Mouse (Mus musculus): ENCODE data around the gene Rhof. TPM values are rescaled to one million over a fixed set of nuclear protein-coding genes. Genes with fewer than 3 reads are reported as not detected.
"Not testable (repeated sequence)": the region's sequence is repeated elsewhere in the genome, so short reads cannot be mapped to it uniquely, and the experiment has no call there.

Rhof gene
- polyA plus RNA-seq, 1 experiment from 2014 or later: 2.8 TPM

GRCm38 (mm10) chr5:123067395-123067995 lies 65.0 kb downstream of the Rhof start:
- no peak overlapping the region for H3K9ac ChIP-seq
- H3K36me3 ChIP-seq: no peaks in the 10 kb centered on the region
- no peaks in the 10 kb centered on the region for H3K4me1 ChIP-seq
- H3K27ac ChIP-seq: no peak overlapping the region
- H3K4me2 ChIP-seq (replicated peaks): no peak overlapping the region
- H3K9me3 ChIP-seq (replicated peaks): no peaks in the 10 kb centered on the region
- H3K27me3 ChIP-seq: no peaks in the 10 kb centered on the region
- no peak overlapping the region for H3K4me3 ChIP-seq
- WGBS: 27% methylated on average over 6 of the region's 6 CpGs
- ATAC-seq (ENCODE audit: low FRiP score): no peak

DNA sequence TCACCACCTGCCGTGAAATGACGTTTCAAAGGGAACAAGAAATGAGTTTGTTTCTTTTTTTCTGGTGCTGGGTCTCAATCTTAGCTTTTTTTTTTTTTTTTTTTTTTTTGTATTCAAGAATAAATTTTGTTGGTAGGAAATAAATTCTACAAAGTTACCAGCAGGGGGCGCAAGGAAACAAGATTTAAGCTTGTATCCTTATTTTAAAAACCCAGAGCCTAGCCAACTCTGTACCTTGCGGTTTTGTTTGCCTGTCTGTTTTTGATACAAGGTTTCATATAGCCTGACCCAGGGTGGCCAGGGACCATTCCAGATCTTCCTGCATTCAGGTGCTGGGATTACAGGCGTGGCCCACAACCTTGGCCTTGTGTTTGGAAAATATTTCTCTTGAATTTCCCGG lies 68.3 kb downstream of the Rhof start:
- Histone ChIP-seq H3K4me2 (replicated peaks) (no peak overlapping the region), H3K4me1 (no peaks in the 10 kb centered on the region), H3K27me3 (no peaks in the 10 kb centered on the region), H3K9me3 (replicated peaks) (no peaks in the 10 kb centered on the region), H3K9ac (no peak overlapping the region), H3K36me3 (no peaks in the 10 kb centered on the region), H3K27ac (no peak overlapping the region), H3K4me3 (no peak overlapping the region)
- no peak for ATAC-seq (ENCODE audit: low FRiP score)
- WGBS: 35% methylated on average over 6 of the region's 6 CpGs

GRCm38 (mm10) chr5:123063141-123063540 lies 69.4 kb downstream of the Rhof start:
- 88% methylated on average over 3 of the region's 3 CpGs for WGBS
- no peak for ATAC-seq (ENCODE audit: low FRiP score)
- no peak overlapping the region for H3K9ac ChIP-seq
- H3K4me2 ChIP-seq (replicated peaks): no peak overlapping the region
- H3K4me1 ChIP-seq: no peaks in the 10 kb centered on the region; the same call in 1 of the 2 replicates
- no peaks in the 10 kb centered on the region for H3K27me3 ChIP-seq
- no peak overlapping the region for H3K4me3 ChIP-seq
- no peaks in the 10 kb centered on the region for H3K9me3 ChIP-seq (replicated peaks)
- H3K36me3 ChIP-seq: no peaks in the 10 kb centered on the region
- no peak overlapping the region for H3K27ac ChIP-seq

GRCm38 (mm10) chr5:123061402-123061749 lies 71.1 kb downstream of the Rhof start:
- H3K9me3 ChIP-seq (replicated peaks); ATAC-seq (ENCODE audit: low FRiP score); H3K4me2 ChIP-seq (replicated peaks); H3K9ac ChIP-seq; H3K4me3 ChIP-seq; H3K27ac ChIP-seq; H3K4me1 ChIP-seq; H3K36me3 ChIP-seq; H3K27me3 ChIP-seq: not testable (repeated sequence)
- 74% methylated on average over 6 of the region's 6 CpGs for WGBS

DNA sequence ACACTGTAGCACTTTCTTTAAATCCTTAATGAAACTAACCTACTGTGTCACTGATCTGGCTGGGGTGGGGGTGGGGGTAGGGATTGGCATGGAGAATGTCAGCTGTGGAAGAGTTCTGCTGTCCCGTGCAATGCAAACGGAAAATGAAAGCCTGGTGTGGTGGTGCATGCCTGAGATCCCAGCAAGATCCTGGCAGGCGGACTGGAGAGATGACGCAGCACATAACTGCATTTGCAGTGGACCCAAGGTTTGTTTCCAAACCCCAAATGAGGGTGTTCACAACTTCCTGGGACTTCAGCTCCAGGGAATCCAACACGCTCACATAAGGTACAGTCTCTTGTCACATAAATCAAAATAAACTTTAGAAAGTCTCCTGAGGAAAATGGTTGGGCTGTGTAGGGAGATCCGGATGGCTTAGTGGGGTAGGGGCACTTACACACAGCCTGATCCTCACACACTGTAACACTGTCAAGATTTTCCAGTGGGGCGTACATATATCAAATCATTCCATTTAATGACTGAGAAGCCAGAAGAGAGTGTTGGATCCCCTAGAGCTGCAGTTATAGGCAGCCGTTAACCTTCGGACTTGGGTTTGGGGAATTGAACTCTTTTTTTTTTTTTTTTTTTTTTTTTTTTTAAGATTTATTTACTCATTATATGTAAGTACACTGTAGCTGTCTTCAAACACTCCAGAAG lies 71.6 kb downstream of the Rhof start:
- no peak overlapping the region for H3K27ac ChIP-seq
- no peak for ATAC-seq (ENCODE audit: low FRiP score)
- H3K4me3 ChIP-seq: no peak overlapping the region
- H3K27me3 ChIP-seq: no peaks in the 10 kb centered on the region
- no peaks in the 10 kb centered on the region for H3K36me3 ChIP-seq
- H3K9ac ChIP-seq: no peak overlapping the region
- no peaks in the 10 kb centered on the region for H3K9me3 ChIP-seq (replicated peaks)
- no peaks in the 10 kb centered on the region; the same call in 1 of the 2 replicates for H3K4me1 ChIP-seq
- no peak overlapping the region for H3K4me2 ChIP-seq (replicated peaks)
- WGBS: 77% methylated on average over 9 of the region's 9 CpGs

- no peaks in the 10 kb centered on the region for H3K27me3 ChIP-seq
- WGBS: 41% methylated on average over 14 of the region's 14 CpGs
- no peak overlapping the region for H3K4me2 ChIP-seq (replicated peaks)
- H3K27ac ChIP-seq: no peak overlapping the region
- H3K4me3 ChIP-seq: no peak overlapping the region
- no peaks in the 10 kb centered on the region for H3K9me3 ChIP-seq (replicated peaks)
- no peak for ATAC-seq (ENCODE audit: low FRiP score)
- H3K9ac ChIP-seq: no peak overlapping the region
- no peaks in the 10 kb centered on the region; the same call in 1 of the 2 replicates for H3K4me1 ChIP-seq
- H3K36me3 ChIP-seq: no peaks in the 10 kb centered on the region
Observed at GRCm38 (mm10) chr5:123059757-123060520, 72.6 kb downstream of the Rhof start.

- Histone ChIP-seq H3K27ac (peak overlapping the region; percentile 45; the same call in 1 of the 2 replicates), H3K4me3 (peak overlapping the region; percentile 37), H3K4me1 (no peaks in the 10 kb centered on the region; the same call in 1 of the 2 replicates), H3K36me3 (no peaks in the 10 kb centered on the region), H3K9me3 (replicated peaks) (no peaks in the 10 kb centered on the region), H3K4me2 (replicated peaks) (peak overlapping the region; percentile 47), H3K9ac (peak overlapping the region; percentile 5; the same call in 1 of the 2 replicates), H3K27me3 (no peaks in the 10 kb centered on the region)
- ATAC-seq (ENCODE audit: low FRiP score): no peak
- 47% methylated on average over 16 of the region's 16 CpGs for WGBS
Observed at GRCm38 (mm10) chr5:123058251-123059102, 74.0 kb downstream of the Rhof start.

DNA sequence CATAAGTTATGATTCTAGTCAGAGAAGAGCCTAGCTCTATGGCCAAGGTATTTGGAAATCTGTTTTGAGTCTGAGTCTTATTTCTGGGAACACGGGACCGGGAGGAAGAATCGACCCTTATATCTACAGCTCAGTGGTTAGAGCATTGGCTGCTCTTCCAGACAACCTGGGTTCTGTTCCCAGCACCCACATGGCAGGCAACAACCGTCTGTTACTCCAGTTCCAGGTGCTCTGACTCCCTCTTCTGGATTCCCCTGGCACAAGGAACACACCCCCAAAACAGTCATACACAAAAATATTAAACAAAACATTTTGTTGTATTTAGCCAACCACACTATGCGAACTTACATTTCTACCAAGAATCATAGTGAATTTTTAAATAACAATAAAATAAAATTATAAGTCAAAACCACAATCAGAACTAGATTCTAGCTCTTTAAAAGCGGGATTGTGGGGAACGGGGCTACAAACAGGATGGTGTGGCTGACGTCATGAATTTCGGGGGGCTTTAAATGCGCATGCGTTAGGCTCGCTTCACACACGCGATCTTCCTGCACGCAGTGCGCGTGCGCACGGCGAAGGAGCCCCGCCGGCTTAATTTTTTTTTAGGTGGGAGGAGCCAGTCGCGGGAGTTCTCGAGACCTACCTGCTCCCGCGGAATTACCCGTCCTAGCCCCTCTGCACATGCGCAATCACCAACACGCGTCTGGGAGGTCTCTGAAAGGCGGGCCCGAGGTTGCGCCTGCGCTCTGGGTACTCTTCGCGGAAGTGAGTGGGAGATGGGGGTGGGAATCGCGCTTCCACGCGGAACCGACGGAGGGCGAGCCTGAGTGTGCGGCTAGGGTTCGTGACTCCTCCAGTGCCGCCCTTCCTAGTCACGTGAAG lies 74.9 kb downstream of the Rhof start:
- Histone ChIP-seq H3K4me1 (no peaks in the 10 kb centered on the region; the same call in 1 of the 2 replicates), H3K27me3 (no peaks in the 10 kb centered on the region), H3K9me3 (replicated peaks) (no peaks in the 10 kb centered on the region), H3K4me2 (replicated peaks) (peak overlapping the region; percentile 47), H3K36me3 (no peaks in the 10 kb centered on the region), H3K9ac (peak overlapping the region; percentile 5; the same call in 1 of the 2 replicates), H3K4me3 (peak overlapping the region; percentile 37), H3K27ac (peak overlapping the region; percentile 60)
- WGBS: 8% methylated on average over 48 of the region's 48 CpGs
- peak; percentile 93 for ATAC-seq (ENCODE audit: low FRiP score)

Other genes starting within 250 kb of the Rhof start
- gene Kdm2b, start 142.9 kb downstream of the Rhof start, polyA plus RNA-seq (2016; fragmentation: Nextera tagmentation; extraction: Ambion mirVana): 112 and 115 TPM in 2 replicates
- 13.5 and 13.6 TPM in 2 replicates for gene Orai1, start 117.6 kb downstream of the Rhof start, polyA plus RNA-seq (2016; fragmentation: Nextera tagmentation; extraction: Ambion mirVana)
- 0.35 and 0.73 TPM in 2 replicates for gene Morn3, start 85.7 kb downstream of the Rhof start, polyA plus RNA-seq (2016; fragmentation: Nextera tagmentation; extraction: Ambion mirVana)
- 14.3 and 17.8 TPM in 2 replicates for gene Tmem120b, start 64.3 kb downstream of the Rhof start, polyA plus RNA-seq (2016; fragmentation: Nextera tagmentation; extraction: Ambion mirVana)
- gene Setd1b, start 9.5 kb upstream of the Rhof start, polyA plus RNA-seq (2016; fragmentation: Nextera tagmentation; extraction: Ambion mirVana): 13.8 and 14.3 TPM in 2 replicates
- gene Psmd9, start 36.7 kb upstream of the Rhof start, polyA plus RNA-seq (2016; fragmentation: Nextera tagmentation; extraction: Ambion mirVana): 70.2 and 74.6 TPM in 2 replicates
- gene Hpd, start 50.0 kb upstream of the Rhof start, polyA plus RNA-seq (2016; fragmentation: Nextera tagmentation; extraction: Ambion mirVana): not detected in 2 replicates
- 3.7 and 6.0 TPM in 2 replicates for gene Wdr66, start 119.4 kb upstream of the Rhof start, polyA plus RNA-seq (2016; fragmentation: Nextera tagmentation; extraction: Ambion mirVana)
- 56.6 and 59.9 TPM in 2 replicates for gene Bcl7a, start 211.1 kb upstream of the Rhof start, polyA plus RNA-seq (2016; fragmentation: Nextera tagmentation; extraction: Ambion mirVana)